Mouse (Mus musculus): Measurements from ENCODE around the gene Rpl18a. TPM values are rescaled to one million over a fixed set of nuclear protein-coding genes. Genes with fewer than 3 reads are reported as not detected.
A peak's percentile ranks its signal among the peaks of the same experiment; 100 is the strongest.

Rpl18a gene
- polyA plus RNA-seq, 1 experiment: 441 TPM

GRCm38 (mm10) chr8:70868559-70869198 lies 28.5 kb downstream of the Rpl18a start:
- Histone ChIP-seq H3K4me3 (replicated peaks) (peak overlapping the region; percentile 56), H3K27me3 (ENCODE audit: control insufficient read depth) (peaks cover 21% of the 10 kb centered on the region), H3K9me3 (ENCODE audit: control insufficient read depth, low read length) (peaks cover 7% of the 10 kb centered on the region; the same call in 1 of the 2 replicates), H3K36me3 (ENCODE audit: control insufficient read depth) (peaks cover 31% of the 10 kb centered on the region), H3K4me1 (ENCODE audit: control insufficient read depth) (peaks cover 83% of the 10 kb centered on the region)
- TF ChIP-seq GATA1 (IDR thresholded peaks at IDR 0.05; ENCODE audit: low read length) (no peak), TAL1 (IDR thresholded peaks at IDR 0.05; ENCODE audit: low read length) (no peak)

- Histone ChIP-seq H3K36me3 (ENCODE audit: control insufficient read depth) (peaks cover 29% of the 10 kb centered on the region), H3K4me3 (replicated peaks) (peak overlapping the region; percentile 85), H3K9me3 (ENCODE audit: control insufficient read depth, low read length) (peaks cover 19% of the 10 kb centered on the region), H3K27me3 (ENCODE audit: control insufficient read depth) (peaks cover 42% of the 10 kb centered on the region), H3K4me1 (ENCODE audit: control insufficient read depth) (peaks cover 78% of the 10 kb centered on the region)
- no peak for TF ChIP-seq TAL1 (IDR thresholded peaks at IDR 0.05; ENCODE audit: low read length)
- TF ChIP-seq GATA1 (IDR thresholded peaks at IDR 0.05; ENCODE audit: low read length): no peak
Observed at GRCm38 (mm10) chr8:70866566-70866965, 30.6 kb downstream of the Rpl18a start.

- peaks cover 25% of the 10 kb centered on the region for H3K36me3 ChIP-seq (ENCODE audit: control insufficient read depth)
- H3K4me1 ChIP-seq (ENCODE audit: control insufficient read depth): peaks cover 73% of the 10 kb centered on the region
- H3K27me3 ChIP-seq (ENCODE audit: control insufficient read depth): peaks cover 47% of the 10 kb centered on the region
- TF ChIP-seq TAL1 (IDR thresholded peaks at IDR 0.05; ENCODE audit: low read length) (no peak), GATA1 (IDR thresholded peaks at IDR 0.05; ENCODE audit: low read length) (no peak)
- peaks cover 19% of the 10 kb centered on the region for H3K9me3 ChIP-seq (ENCODE audit: control insufficient read depth, low read length)
- H3K4me3 ChIP-seq (replicated peaks): peak overlapping the region; percentile 85
Observed at GRCm38 (mm10) chr8:70866001-70866520, 31.2 kb downstream of the Rpl18a start.

GRCm38 (mm10) chr8:70865350-70866000 lies 31.7 kb downstream of the Rpl18a start:
- H3K27me3 ChIP-seq (ENCODE audit: control insufficient read depth): peaks cover 50% of the 10 kb centered on the region
- H3K9me3 ChIP-seq (ENCODE audit: control insufficient read depth, low read length): peaks cover 19% of the 10 kb centered on the region
- TF ChIP-seq GATA1 (IDR thresholded peaks at IDR 0.05; ENCODE audit: low read length): no peak
- no peak for TF ChIP-seq TAL1 (IDR thresholded peaks at IDR 0.05; ENCODE audit: low read length)
- H3K4me1 ChIP-seq (ENCODE audit: control insufficient read depth): peaks cover 70% of the 10 kb centered on the region
- peak overlapping the region; percentile 85 for H3K4me3 ChIP-seq (replicated peaks)
- peaks cover 21% of the 10 kb centered on the region for H3K36me3 ChIP-seq (ENCODE audit: control insufficient read depth)

- peaks cover 68% of the 10 kb centered on the region for H3K4me1 ChIP-seq (ENCODE audit: control insufficient read depth)
Observed at GRCm38 (mm10) chr8:70864712-70865221, 32.4 kb downstream of the Rpl18a start.

GRCm38 (mm10) chr8:70863956-70864711 lies 33.1 kb downstream of the Rpl18a start:
- peaks cover 18% of the 10 kb centered on the region for H3K36me3 ChIP-seq (ENCODE audit: control insufficient read depth)
- H3K9me3 ChIP-seq (ENCODE audit: control insufficient read depth, low read length): peaks cover 19% of the 10 kb centered on the region
- no peak for TF ChIP-seq GATA1 (IDR thresholded peaks at IDR 0.05; ENCODE audit: low read length)
- TF ChIP-seq TAL1 (IDR thresholded peaks at IDR 0.05; ENCODE audit: low read length): no peak
- peaks cover 61% of the 10 kb centered on the region for H3K4me1 ChIP-seq (ENCODE audit: control insufficient read depth)
- H3K27me3 ChIP-seq (ENCODE audit: control insufficient read depth): peaks cover 61% of the 10 kb centered on the region
- H3K4me3 ChIP-seq (replicated peaks): peak overlapping the region; percentile 85

More at GRCm38 (mm10) chr8:70864712-70865221, 32.4 kb downstream of the Rpl18a start:
- Histone ChIP-seq H3K4me3 (replicated peaks) (peak overlapping the region; percentile 85), H3K9me3 (ENCODE audit: control insufficient read depth, low read length) (peaks cover 19% of the 10 kb centered on the region), H3K36me3 (ENCODE audit: control insufficient read depth) (peaks cover 21% of the 10 kb centered on the region), H3K27me3 (ENCODE audit: control insufficient read depth) (peaks cover 55% of the 10 kb centered on the region)
- no peak for TF ChIP-seq GATA1 (IDR thresholded peaks at IDR 0.05; ENCODE audit: low read length)
- TF ChIP-seq TAL1 (IDR thresholded peaks at IDR 0.05; ENCODE audit: low read length): no peak

GRCm38 (mm10) chr8:70862824-70863641 lies 34.2 kb downstream of the Rpl18a start, which contains the start of gene Kcnn1:
Gene Kcnn1, minus strand, starts transcription at chr8:70863258.
- Histone ChIP-seq H3K9me3 (ENCODE audit: control insufficient read depth, low read length) (peaks cover 19% of the 10 kb centered on the region), H3K36me3 (ENCODE audit: control insufficient read depth) (peaks cover 9% of the 10 kb centered on the region), H3K4me3 (replicated peaks) (no peak within 1 kb of the TSS), H3K27me3 (ENCODE audit: control insufficient read depth) (peaks cover 61% of the 10 kb centered on the region), H3K4me1 (ENCODE audit: control insufficient read depth) (peaks cover 59% of the 10 kb centered on the region)
- no peak for TF ChIP-seq GATA1 (IDR thresholded peaks at IDR 0.05; ENCODE audit: low read length)
- TF ChIP-seq TAL1 (IDR thresholded peaks at IDR 0.05; ENCODE audit: low read length): no peak

- Histone ChIP-seq H3K27me3 (ENCODE audit: control insufficient read depth) (peaks cover 53% of the 10 kb centered on the region), H3K9me3 (ENCODE audit: control insufficient read depth, low read length) (peaks cover 3% of the 10 kb centered on the region; the same call in 1 of the 2 replicates), H3K4me1 (ENCODE audit: control insufficient read depth) (peaks cover 28% of the 10 kb centered on the region), H3K4me3 (replicated peaks) (no peak overlapping the region), H3K36me3 (ENCODE audit: control insufficient read depth) (no peaks in the 10 kb centered on the region)
- TF ChIP-seq GATA1 (IDR thresholded peaks at IDR 0.05; ENCODE audit: low read length): no peak
- TF ChIP-seq TAL1 (IDR thresholded peaks at IDR 0.05; ENCODE audit: low read length): no peak
Observed at GRCm38 (mm10) chr8:70857516-70857915, 39.7 kb downstream of the Rpl18a start.

All from erythroblast, embryonic 14.5 days (primary cell).